Mouse (Mus musculus): ENCODE results near the gene Cdk5r2.

GRCm38 (mm10) chr1:74901686-74902085 lies 47.0 kb downstream of the Cdk5r2 start:
- no peak for TF ChIP-seq TAL1 (IDR thresholded peaks at IDR 0.05; ENCODE audit: low read length)
- TF ChIP-seq GATA1 (IDR thresholded peaks at IDR 0.05; ENCODE audit: low read length), result no peak

Measured in erythroblast, embryonic 14.5 days (primary cell).